Mouse (Mus musculus) right cerebral cortex, postnatal 14 days (tissue): ENCODE data around the gene Olfr281.

Experiments
- DNase-seq: peaks from one replicate; pipeline ENCODE4 v3.0.0; 2022

Olfr281 gene

GRCm38 (mm10) chr15:98486433-98487021 lies 34.1 kb downstream of the Olfr281 start:
- DNase-seq, result no peak

DNA sequence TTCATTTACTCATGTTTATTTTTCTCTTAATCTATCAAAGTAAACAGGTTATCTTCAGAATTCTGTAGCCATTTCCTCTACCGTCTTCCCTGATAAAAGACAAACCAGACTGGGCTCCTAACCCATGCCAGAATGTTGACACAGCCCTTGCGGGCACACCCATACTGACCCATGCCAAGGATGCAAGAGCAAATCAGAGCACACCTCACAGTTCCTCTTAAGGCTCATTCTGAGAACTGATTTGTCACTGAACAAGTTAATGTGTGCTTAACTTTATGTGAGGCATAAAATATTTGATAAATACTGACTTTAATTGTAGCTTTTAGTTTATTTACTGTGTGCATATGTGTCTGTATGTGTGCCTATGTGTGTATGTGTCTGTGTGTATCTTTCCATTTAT lies 38.9 kb downstream of the Olfr281 start:
- DNase-seq, result no peak

DNA sequence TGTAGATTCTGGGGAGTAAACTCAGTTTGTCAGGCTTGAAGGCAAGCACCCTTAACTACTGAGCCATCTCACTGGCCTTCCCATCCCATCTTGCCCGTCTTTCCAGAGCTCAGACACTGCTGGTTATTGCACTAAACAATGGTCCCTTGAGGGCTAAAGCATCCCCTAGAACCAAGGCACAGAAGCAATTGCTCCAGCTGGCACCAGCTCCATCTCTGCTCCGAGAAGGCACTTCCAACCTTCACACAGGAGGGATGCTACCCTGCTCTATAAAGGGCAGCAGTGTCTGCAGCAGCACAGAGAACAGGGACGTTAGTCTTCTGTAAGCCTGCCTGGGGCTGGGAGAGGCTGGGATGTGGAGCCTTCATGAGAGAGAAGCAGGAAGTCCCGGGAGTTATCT lies 39.7 kb downstream of the Olfr281 start, which contains the start of gene Olfr279:
Olfr279 (plus strand) TSS at position 301 of the 400 bp plus-strand sequence.
- DNase-seq, result no peak

DNA sequence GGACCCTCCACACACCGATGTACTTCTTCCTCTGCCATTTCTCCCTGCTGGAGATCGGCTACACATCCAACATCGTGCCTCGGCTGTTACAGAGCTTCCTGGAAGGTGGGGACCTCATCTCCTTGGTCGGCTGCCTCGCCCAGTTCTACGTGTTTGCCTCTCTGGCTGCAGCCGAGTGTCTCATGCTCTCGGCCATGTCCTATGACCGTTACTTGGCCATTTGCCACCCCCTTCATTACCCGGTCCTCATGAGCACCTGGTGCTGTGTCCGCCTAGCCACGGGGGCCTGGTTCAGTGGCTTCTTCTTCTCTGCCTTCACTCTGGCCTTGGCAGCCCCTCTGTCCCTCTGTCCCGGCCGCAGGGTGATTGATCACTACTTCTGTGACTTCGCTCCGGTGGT lies 45.2 kb downstream of the Olfr281 start:
- no peak for DNase-seq

- no peak for DNase-seq
Measured at GRCm38 (mm10) chr15:98503317-98503716, 50.9 kb downstream of the Olfr281 start.

GRCm38 (mm10) chr15:98504514-98504913 lies 52.1 kb downstream of the Olfr281 start:
- DNase-seq, result peak; percentile 86

DNA sequence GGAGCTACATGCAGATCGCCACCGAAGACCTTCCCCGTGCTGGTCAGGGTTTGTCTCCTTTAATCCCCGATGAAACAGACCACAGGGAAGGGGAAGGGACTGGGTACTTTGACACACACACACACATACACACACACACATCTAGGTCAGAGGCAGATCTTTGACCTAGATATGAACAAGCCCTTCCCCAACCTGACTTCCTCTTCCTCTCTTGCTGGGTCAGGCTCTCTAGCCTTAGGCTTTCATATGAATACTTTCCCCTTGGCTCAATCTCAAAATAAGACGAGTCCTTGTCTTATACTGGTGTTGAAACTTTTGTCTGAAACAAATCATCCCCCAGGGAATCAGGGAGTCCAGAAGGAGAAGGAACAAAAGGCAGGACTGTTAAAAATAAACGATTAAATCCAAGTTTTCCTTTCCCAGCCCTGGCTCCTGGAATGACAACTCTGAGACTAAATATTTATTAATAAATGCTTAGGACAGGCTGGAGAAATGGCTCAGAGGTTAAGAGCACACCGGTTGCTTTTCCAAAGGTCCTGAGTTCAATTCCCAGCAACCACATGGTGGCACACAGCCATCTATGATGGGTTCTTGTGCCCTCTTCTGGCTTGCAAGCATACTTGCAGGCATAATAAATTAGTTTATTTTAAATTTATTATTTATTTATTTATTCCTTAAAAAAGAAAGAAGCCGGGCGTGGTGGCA lies 54.0 kb downstream of the Olfr281 start:
- no peak for DNase-seq

DNA sequence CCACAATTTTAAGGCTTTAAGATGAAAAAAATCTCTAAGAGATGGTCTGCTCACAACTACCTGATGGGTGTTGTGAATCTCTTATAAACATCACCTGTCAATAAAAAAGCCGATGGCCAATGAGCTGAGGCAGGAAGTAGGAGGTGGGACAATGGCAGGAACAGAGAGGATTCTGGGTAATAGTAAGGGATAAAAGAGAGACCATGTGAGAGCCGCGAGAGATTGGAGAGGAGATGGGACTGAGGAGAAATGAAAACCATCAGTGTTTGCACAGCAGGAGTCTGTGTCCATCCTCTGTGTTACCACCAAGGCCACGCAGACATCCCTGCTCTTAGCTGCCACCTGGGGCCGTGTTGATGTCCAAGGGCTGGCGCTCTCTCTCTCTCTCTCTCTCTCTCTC lies 54.9 kb downstream of the Olfr281 start:
- DNase-seq, result no peak

- DNase-seq, result no peak
Measured at GRCm38 (mm10) chr15:98509387-98509786, 57.0 kb downstream of the Olfr281 start.
